Mouse (Mus musculus) cerebellum, postnatal 36 days (tissue): Measurements from ENCODE around the gene Krtap3-1.
"Not testable (repeated sequence)": the region's sequence is repeated elsewhere in the genome, so short reads cannot be mapped to it uniquely, and the experiment has no call there.

Source experiments
- DNase-seq, 2 experiments: peaks; one replicate each; pipeline ENCODE4 v3.0.0; 2021 to 2022; ENCODE audit warnings: mixed read lengths in 2 of 2

Gene Krtap3-1

DNA sequence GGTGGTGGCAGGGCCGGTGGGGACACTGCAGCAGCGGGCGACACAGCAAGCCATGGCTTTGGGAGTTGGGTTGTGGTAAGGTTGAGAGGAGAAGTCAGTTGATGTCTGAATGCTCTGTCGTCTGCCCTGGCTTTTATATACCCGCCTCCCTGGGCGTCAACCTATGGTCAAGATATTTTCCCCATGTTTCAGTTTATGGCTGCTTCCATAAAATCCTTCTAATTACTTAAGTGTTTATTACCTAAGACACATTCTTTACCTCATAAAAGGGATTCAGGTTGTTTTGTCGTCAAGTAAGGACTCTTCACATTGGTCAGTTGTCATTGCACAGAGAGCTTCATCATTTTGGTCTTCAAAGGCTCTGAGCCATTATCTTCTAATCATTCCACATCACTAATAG, at the start of gene Krtap3-1:
TSS of gene Krtap3-1 (minus strand) at position 101 of the 400 bp plus-strand sequence.
- DNase-seq: no peak

DNA sequence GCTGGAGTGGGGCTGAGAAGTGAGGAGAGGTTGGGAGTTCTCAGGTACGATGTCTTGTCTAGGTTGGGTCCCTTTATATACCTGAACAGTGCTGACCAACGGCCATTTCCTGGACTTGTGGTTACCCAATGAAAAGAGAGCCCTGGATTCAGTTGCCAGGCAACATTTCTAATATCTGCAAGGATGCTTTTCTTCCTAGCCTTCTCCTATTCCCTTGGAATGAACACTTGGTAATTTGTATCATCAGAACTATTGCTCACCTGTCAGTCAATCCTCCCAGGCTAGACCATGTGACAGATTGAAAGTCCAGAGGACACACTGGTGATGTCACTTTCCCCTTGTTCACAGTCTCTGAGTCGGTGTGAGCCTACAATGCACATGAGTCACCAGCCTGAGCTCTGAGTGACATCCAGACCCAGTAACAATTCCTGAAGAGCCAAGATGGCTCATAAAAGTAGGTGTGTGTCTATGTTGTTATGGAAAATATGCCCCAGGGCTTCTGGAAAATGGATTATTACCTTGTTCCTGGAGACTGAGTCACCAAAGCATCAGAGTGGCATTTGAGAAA, 48.5 kb upstream of the Krtap3-1 start, which contains the start of gene Krtap2-4:
TSS of gene Krtap2-4 (minus strand) at position 51 of the 568 bp plus-strand sequence.
- no peak for DNase-seq

DNA sequence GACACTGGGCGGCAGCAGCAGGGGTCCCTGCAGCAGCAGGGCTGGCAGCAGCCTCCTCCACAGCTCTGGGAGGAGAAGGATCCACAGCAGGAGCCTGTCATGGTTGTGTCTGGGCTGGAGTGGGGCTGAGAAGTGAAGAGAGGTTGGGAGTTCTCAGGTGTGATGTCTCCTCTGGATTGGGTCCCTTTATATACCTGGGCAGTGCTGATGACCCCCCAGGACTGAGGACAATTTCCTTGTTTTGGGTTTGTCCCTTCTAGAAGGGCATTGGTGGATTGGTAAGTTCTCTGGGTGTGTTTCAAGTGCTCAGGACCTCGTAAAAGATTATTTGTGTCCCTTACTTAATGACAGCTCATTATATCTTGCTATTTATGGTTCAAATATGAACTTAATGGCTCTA, 43.7 kb upstream of the Krtap3-1 start, which contains the start of gene Gm11937:
TSS of gene Gm11937 (minus strand) at position 101 of the 400 bp plus-strand sequence.
- DNase-seq: not testable (repeated sequence)

DNA sequence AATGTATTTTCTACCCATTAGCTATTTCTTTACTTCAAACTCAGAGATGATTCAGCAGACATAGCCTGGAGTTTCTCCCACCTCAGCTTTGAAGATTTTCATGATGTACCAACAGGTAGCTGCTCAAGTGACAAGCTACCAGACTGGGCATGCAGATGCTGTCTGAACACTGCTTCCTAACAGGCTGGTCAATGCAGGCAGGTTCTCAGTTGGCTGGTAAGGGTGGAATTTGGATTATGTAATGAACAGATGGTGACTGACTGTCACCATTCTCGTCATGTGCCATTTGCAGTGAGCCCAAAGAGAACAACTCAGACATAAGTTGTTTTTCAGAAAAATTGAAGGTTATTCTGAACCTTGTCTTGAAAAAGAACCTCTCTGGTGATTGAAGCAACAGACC, 42.7 kb upstream of the Krtap3-1 start:
- DNase-seq: peak; percentile 3 to 6

- DNase-seq: not testable (repeated sequence)
These were observed 36.8 kb upstream of the Krtap3-1 start, which contains the start of gene Gm11938 for GRCm38 (mm10) chr11:99603208-99603607. Gm11938 (minus strand) TSS chr11:99603308.

DNA sequence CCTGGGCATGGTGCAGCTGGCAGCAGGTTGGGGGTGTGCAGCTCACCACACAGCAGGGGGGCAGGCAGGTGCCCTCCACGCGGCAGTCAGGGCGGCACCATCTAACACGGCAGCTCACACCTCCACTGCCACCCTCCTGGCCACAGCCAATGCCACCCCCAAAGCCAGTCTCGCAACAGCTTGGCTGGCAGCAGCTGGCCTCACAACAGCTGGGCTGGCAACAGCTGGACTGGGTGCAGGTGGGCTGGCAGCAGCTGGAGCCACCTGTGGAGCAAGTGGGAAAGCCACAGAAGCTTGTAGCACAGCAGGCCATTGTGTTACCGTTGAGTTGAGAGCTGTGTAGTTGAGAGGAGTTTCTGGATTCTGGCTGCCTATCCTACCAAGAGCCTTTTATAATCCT, 31.3 kb upstream of the Krtap3-1 start, which contains the start of gene Krtap9-3:
TSS of gene Krtap9-3 (minus strand) at position 364 of the 400 bp plus-strand sequence.
- not testable (repeated sequence) for DNase-seq

DNA sequence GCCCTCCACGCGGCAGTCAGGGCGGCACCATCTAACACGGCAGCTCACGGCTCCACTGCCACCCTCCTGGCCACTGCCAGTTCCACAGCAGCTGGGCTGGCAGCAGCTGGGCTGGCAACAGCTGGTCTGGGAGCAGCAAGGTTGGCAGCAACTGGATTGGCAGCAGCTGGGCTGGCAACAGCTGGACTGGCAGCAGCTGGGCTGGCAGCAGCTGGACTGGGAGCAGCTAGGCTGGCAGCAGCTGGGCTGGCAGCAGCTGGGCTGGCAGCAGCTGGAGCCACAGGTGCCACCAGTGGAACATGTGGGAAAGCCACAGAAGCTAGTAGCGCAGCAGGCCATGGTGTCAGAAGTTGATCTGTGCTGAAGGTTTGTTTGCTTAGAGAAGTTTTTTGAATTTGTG, 24.6 kb upstream of the Krtap3-1 start, which contains the start of gene Krtap1-3:
TSS of gene Krtap1-3 (minus strand) at position 359 of the 400 bp plus-strand sequence.
- DNase-seq: no peak

DNA sequence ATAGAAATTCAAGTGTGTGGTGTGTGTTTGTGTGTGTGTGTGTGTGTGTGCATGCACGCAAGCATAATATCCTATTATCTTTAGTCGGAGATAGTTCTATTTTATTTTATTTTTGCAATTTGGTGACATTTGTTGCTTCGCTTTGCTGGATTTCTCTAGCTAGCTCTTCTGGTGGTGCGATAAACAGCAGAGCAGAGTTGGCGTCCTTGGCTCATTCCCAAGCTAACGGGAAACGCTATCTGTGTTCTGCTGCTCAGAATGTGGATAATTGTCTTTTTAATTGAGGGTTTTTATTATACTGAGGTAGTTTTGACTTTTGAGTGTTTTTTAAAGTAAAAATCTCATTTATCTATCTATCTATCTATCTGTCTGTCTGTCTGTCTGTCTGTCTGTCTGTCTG, 18.7 kb upstream of the Krtap3-1 start:
- DNase-seq: no peak

- no peak for DNase-seq
These were observed 16.8 kb upstream of the Krtap3-1 start, which contains the start of gene Krtap1-4 for GRCm38 (mm10) chr11:99583245-99583704. Krtap1-4 (minus strand) TSS chr11:99583654.

DNA sequence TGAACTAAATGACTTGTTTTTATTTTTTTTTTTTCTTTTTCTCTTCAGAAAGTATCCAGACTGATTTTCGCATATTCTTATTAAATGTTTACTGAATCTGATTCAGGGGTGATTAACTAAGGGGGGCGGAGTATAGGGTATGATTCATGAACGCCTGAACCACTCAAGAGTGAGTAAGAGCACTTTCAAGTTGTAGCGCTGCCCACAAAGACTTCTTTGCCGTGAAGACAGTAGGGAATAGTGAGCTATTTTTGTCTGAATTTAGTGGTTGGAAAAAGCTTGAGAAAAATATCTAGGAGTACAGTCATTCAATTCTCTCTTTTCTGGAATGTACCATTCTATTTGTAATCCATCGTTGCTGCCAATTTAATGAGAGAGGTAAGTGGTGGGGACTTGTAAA, 15.1 kb upstream of the Krtap3-1 start:
- DNase-seq: no peak

GRCm38 (mm10) chr11:99581051-99581450, 14.6 kb upstream of the Krtap3-1 start:
- DNase-seq: no peak

GRCm38 (mm10) chr11:99580636-99581035, 14.2 kb upstream of the Krtap3-1 start, which contains the start of gene Krtap1-5:
Krtap1-5 (minus strand) TSS chr11:99581016.
- no peak for DNase-seq

- peak; percentile 55 to 63 for DNase-seq
These were observed 7.7 kb upstream of the Krtap3-1 start for GRCm38 (mm10) chr11:99574106-99574505.

- DNase-seq: no peak
These were observed 6.7 kb upstream of the Krtap3-1 start for GRCm38 (mm10) chr11:99573164-99573563.

GRCm38 (mm10) chr11:99562580-99562979, 3.9 kb downstream of the Krtap3-1 start:
- DNase-seq: no peak

GRCm38 (mm10) chr11:99559366-99559765, 7.1 kb downstream of the Krtap3-1 start, which contains the start of gene Gm11939:
Gm11939 (minus strand) TSS chr11:99559466.
- no peak for DNase-seq

GRCm38 (mm10) chr11:99557976-99558745, 8.3 kb downstream of the Krtap3-1 start:
- DNase-seq: no peak

GRCm38 (mm10) chr11:99556753-99557152, 9.7 kb downstream of the Krtap3-1 start, which contains the start of gene Krtap3-2:
Krtap3-2 (minus strand) TSS chr11:99556853.
- DNase-seq: no peak

GRCm38 (mm10) chr11:99556195-99556594, 10.2 kb downstream of the Krtap3-1 start:
- no peak for DNase-seq

- no peak for DNase-seq
These were observed 15.7 kb downstream of the Krtap3-1 start, which contains the start of gene Krtap3-3 for GRCm38 (mm10) chr11:99550765-99551164. Krtap3-3 (minus strand) TSS chr11:99550865.

- DNase-seq: no peak
These were observed 18.5 kb downstream of the Krtap3-1 start for GRCm38 (mm10) chr11:99547892-99548291.

- DNase-seq: peak; percentile 46 to 49
These were observed 26.7 kb downstream of the Krtap3-1 start for GRCm38 (mm10) chr11:99539721-99540120.

DNA sequence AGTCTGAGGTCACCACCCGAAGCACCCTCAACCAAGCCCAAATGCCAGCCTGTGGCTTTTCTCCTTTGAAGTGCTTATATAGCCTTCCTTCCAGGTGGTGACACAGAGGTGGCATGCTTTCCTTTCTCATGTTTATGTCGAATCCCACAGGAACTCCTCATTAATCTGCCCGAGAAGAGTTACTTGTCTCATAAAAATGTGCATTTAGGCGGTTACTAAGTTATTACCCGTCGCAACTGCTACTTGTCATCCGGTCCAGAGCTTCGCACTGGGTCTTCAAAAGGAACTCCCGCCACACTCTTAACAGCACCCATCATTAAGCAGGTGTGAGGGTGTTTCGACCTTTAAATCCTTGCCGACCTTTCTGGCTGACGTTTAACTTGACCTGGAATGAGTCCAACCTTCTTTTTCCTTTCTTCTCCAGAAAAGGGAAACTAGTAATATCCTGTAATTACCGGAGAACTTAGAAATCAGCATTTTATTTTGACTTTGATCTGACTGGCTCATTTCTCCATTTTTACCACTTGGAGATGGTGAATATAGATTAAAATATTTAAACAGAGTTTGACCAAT, 45.1 kb downstream of the Krtap3-1 start, which contains the start of gene Krt39:
TSS of gene Krt39 (minus strand) at position 51 of the 573 bp plus-strand sequence.
- DNase-seq: no peak
